Mouse (Mus musculus) liver, embryonic 14.5 days (tissue): ENCODE results near the gene Dstyk. TPM values are rescaled to one million over a fixed set of nuclear protein-coding genes. Genes with fewer than 3 reads are reported as not detected.

Experiments used
- ATAC-seq: fragments of 200-750 bp; cut with Nextera tagmentation; 2 replicates; pipeline ENCODE4 v1.8.0; 2017; ENCODE audit warnings: moderate number of reproducible peaks, mild to moderate bottlenecking, moderate library complexity; ENCODE audit not compliant: insufficient read depth
- DNase-seq, 3 experiments: peaks; one replicate each; pipeline ENCODE4 v3.0.0-alpha.2; 2012 to 2013; ENCODE audit warnings: low read depth in 3 of 3, low spot score in 3 of 3
- H3K27ac ChIP-seq: fragments of 300-500 bp; sonication (generic); 2 replicates; pipeline ENCODE4 v1.5.1; 2014; ENCODE audit warnings: moderate library complexity, mild to moderate bottlenecking, control low read depth, inconsistent platforms
- H3K27me3 ChIP-seq: fragments of 300-500 bp; sonication (generic); 2 replicates; pipeline ENCODE4 v1.6.1; 2014; ENCODE audit warnings: mild to moderate bottlenecking, low read length, moderate library complexity; ENCODE audit not compliant: control insufficient read depth, insufficient read depth
- H3K36me3 ChIP-seq: fragments of 300-500 bp; sonication (generic); replicated peaks from 2 replicates; pipeline ENCODE4 v1.6.1; 2014; ENCODE audit warnings: low read depth; ENCODE audit not compliant: control insufficient read depth, insufficient read depth
- H3K4me1 ChIP-seq, 2 experiments: fragments of 200-500 bp in 1 of 2; fragments of 300-500 bp in 1 of 2; sonication (generic) in 1 of 2; replicated peaks; 2 replicates each; pipeline ENCODE4 v1.6.1; 2012 to 2014; ENCODE audit warnings: antibody characterized with exemption in 1 of 2, inconsistent platforms in 1 of 2, low read length in 1 of 2; ENCODE audit not compliant: control insufficient read depth in 2 of 2, insufficient read depth in 2 of 2
- H3K4me2 ChIP-seq: fragments of 300-500 bp; sonication (generic); 2 replicates; pipeline ENCODE4 v1.6.1; 2014; ENCODE audit warnings: low read depth, mild to moderate bottlenecking, control low read depth, moderate library complexity
- H3K4me3 ChIP-seq, 2 experiments: fragments of 200-500 bp in 1 of 2; fragments of 300-500 bp in 1 of 2; sonication (generic) in 1 of 2; 2 replicates each; pipeline ENCODE4 v1.5.1; 2012 to 2014; ENCODE audit warnings: low read depth in 2 of 2, low read length in 2 of 2, mild to moderate bottlenecking in 2 of 2, control low read depth in 1 of 2, inconsistent platforms in 1 of 2, moderate library complexity in 1 of 2; ENCODE audit not compliant: insufficient read depth in 1 of 2
- H3K9ac ChIP-seq: fragments of 300-500 bp; sonication (generic); replicated peaks from 2 replicates; pipeline ENCODE4 v1.6.1; 2014; ENCODE audit warnings: mild to moderate bottlenecking, control low read depth, moderate library complexity
- H3K9me3 ChIP-seq: fragments of 300-500 bp; sonication (generic); 2 replicates; pipeline ENCODE4 v1.6.1; 2016; ENCODE audit warnings: low read length, mixed read lengths; ENCODE audit not compliant: control insufficient read depth
- CTCF ChIP-seq: IDR thresholded peaks from 2 replicates; pipeline ENCODE4 v1.5.1; 2016; ENCODE audit warnings: antibody characterized with exemption, low read depth, control low read depth
- EP300 ChIP-seq: IDR thresholded peaks from 2 replicates; pipeline ENCODE4 v1.6.1; 2016; ENCODE audit warnings: antibody characterized with exemption, low read depth
- WGBS: fragments of 180-500 bp; shearing (Covaris S2); extraction: QIAGEN DNeasy Blood & Tissue Kit; methylation state at CpG from one replicate; pipeline ENCODE4 v1.1.7; 2014; ENCODE audit not compliant: insufficient replicate concordance; 5-methylcytosine and 5-hydroxymethylcytosine counted together
- polyA plus RNA-seq, 2 experiments: library from polyadenylated mRNA; depleted of rRNA in 1 of 2; stranded (reverse) in 1 of 2; unstranded in 1 of 2; fragments of >200 nt; fragmentation: Nextera tagmentation in 1 of 2; extraction: Ambion mirVana in 1 of 2; gene quantifications; 2 replicates each; pipeline versions ENCODE4 v1.2.1 to v1.2.3; 2012 to 2014

The Dstyk gene
- polyA plus RNA-seq, 2 experiments, result 3.6 to 4.0 TPM

- Histone ChIP-seq H3K4me2 (no peak overlapping the region), H3K9ac (no peak overlapping the region), H3K27ac (no peak overlapping the region), H3K4me1 (peaks cover 3 to 6% of the 10 kb centered on the region in 2 experiments; a peak in 3 of 4 replicates), H3K36me3 (no peaks in the 10 kb centered on the region), H3K9me3 (no peaks in the 10 kb centered on the region), H3K4me3 (no peak overlapping the region), H3K27me3 (no peaks in the 10 kb centered on the region)
- WGBS, result 81% methylated on average over 5 of the region's 5 CpGs
- ATAC-seq (no peak), DNase-seq (no peak)
- no peak for TF ChIP-seq CTCF
- TF ChIP-seq EP300, result no peak
These were observed 54.1 kb downstream of the Dstyk start for GRCm38 (mm10) chr1:132471499-132471898.

- no peak for DNase-seq
These were observed 55.2 kb downstream of the Dstyk start for GRCm38 (mm10) chr1:132472537-132472936.

GRCm38 (mm10) chr1:132474496-132474895 lies 57.1 kb downstream of the Dstyk start:
- H3K36me3 ChIP-seq, result no peaks in the 10 kb centered on the region
- no peak overlapping the region for H3K27ac ChIP-seq
- DNase-seq (no peak), ATAC-seq (no peak)
- H3K4me1 ChIP-seq, result peaks cover 10 to 18% of the 10 kb centered on the region in 2 experiments
- no peaks in the 10 kb centered on the region for H3K27me3 ChIP-seq
- H3K9ac ChIP-seq, result no peak overlapping the region
- 64% methylated on average over 1 of the region's 1 CpGs for WGBS
- H3K4me2 ChIP-seq, result no peak overlapping the region
- TF ChIP-seq CTCF (no peak), EP300 (no peak)
- no peaks in the 10 kb centered on the region for H3K9me3 ChIP-seq
- no peak overlapping the region for H3K4me3 ChIP-seq

More at GRCm38 (mm10) chr1:132472537-132472936, 55.2 kb downstream of the Dstyk start:
- Histone ChIP-seq H3K4me2 (no peak overlapping the region), H3K9me3 (no peaks in the 10 kb centered on the region), H3K9ac (no peak overlapping the region), H3K27ac (no peak overlapping the region), H3K36me3 (no peaks in the 10 kb centered on the region), H3K4me1 (peaks cover 4 to 6% of the 10 kb centered on the region in 2 experiments; a peak in 3 of 4 replicates), H3K4me3 (no peak overlapping the region), H3K27me3 (no peaks in the 10 kb centered on the region)
- 47% methylated on average over 5 of the region's 5 CpGs for WGBS
- TF ChIP-seq EP300, result no peak
- peak; percentile 51 for TF ChIP-seq CTCF
- ATAC-seq, result no peak

GRCm38 (mm10) chr1:132476575-132476927 lies 59.2 kb downstream of the Dstyk start:
- 4% methylated on average over 9 of the region's 9 CpGs for whole genome bisulfite sequencing
- H3K4me3 ChIP-seq, result peak overlapping the region; percentile 75 to 92
- H3K9me3 ChIP-seq, result no peaks in the 10 kb centered on the region
- H3K9ac ChIP-seq, result peak overlapping the region; percentile 86
- H3K36me3 ChIP-seq, result no peaks in the 10 kb centered on the region
- H3K4me1 ChIP-seq, result peaks cover 8 to 18% of the 10 kb centered on the region in 2 experiments
- H3K4me2 ChIP-seq, result peak overlapping the region; percentile 69
- ATAC-seq, result peak; percentile 56
- peak overlapping the region; percentile 16 for H3K27ac ChIP-seq
- H3K27me3 ChIP-seq, result no peaks in the 10 kb centered on the region
- DNase-seq, result peak in 1 of 3 experiments; percentile 23
- no peak for TF ChIP-seq CTCF
- no peak for TF ChIP-seq EP300

- peak within 1 kb of the TSS; percentile 86 for H3K9ac ChIP-seq
- WGBS, result under 1% methylated on average over 43 of the region's 43 CpGs
- no peaks in the 10 kb centered on the region for H3K9me3 ChIP-seq
- no peaks in the 10 kb centered on the region for H3K36me3 ChIP-seq
- peak; percentile 78 to 81 (median 78) for DNase-seq
- H3K27me3 ChIP-seq, result no peaks in the 10 kb centered on the region
- H3K4me2 ChIP-seq, result peak within 1 kb of the TSS; percentile 69
- peaks cover 8 to 18% of the 10 kb centered on the region in 2 experiments for H3K4me1 ChIP-seq
- peak; percentile 90 for ATAC-seq
- TF ChIP-seq EP300 (peak; percentile 66; the same call in 1 of the 2 replicates), CTCF (peak; percentile 17; the same call in 1 of the 2 replicates)
- peak within 1 kb of the TSS; percentile 46 for H3K27ac ChIP-seq
- peak within 1 kb of the TSS; percentile 92 to 98 for H3K4me3 ChIP-seq
These were observed 59.8 kb downstream of the Dstyk start, which contains the start of gene Rbbp5 for GRCm38 (mm10) chr1:132476928-132477691. Gene Rbbp5, plus strand, starts transcription at chr1:132477365.
